Mouse (Mus musculus) stomach, postnatal 0 days (tissue): Measurements from ENCODE around the gene Clec4n. TPM values are rescaled to one million over a fixed set of nuclear protein-coding genes. Genes with fewer than 3 reads are reported as not detected.
"Not testable (repeated sequence)": the region's sequence is repeated elsewhere in the genome, so short reads cannot be mapped to it uniquely, and the experiment has no call there.

Experiments
- ATAC-seq: fragments of 200-750 bp; cut with Nextera tagmentation; 2 replicates; pipeline ENCODE4 v1.8.0; 2017; ENCODE audit not compliant: low FRiP score, low TSS enrichment
- DNase-seq: peaks from one replicate; pipeline ENCODE4 v3.0.0-alpha.2; 2016; ENCODE audit warnings: low spot score
- H3K27ac ChIP-seq: fragments of 300-500 bp; sonication (generic); replicated peaks from 2 replicates; pipeline ENCODE4 v1.5.1; 2014; ENCODE audit warnings: mild to moderate bottlenecking, control low read depth
- H3K27me3 ChIP-seq: fragments of 300-500 bp; sonication (generic); 2 replicates; pipeline ENCODE4 v1.6.1; 2014; ENCODE audit warnings: low read length; ENCODE audit not compliant: control insufficient read depth, insufficient read depth
- H3K36me3 ChIP-seq: fragments of 300-500 bp; sonication (generic); 2 replicates; pipeline ENCODE4 v1.6.1; 2014; ENCODE audit warnings: low read length, mixed read lengths; ENCODE audit not compliant: control insufficient read depth, insufficient read depth
- H3K4me1 ChIP-seq: fragments of 300-500 bp; sonication (generic); replicated peaks from 2 replicates; pipeline ENCODE4 v1.6.1; 2014; ENCODE audit warnings: antibody characterized with exemption; ENCODE audit not compliant: control insufficient read depth, insufficient read depth
- H3K4me2 ChIP-seq: fragments of 300-500 bp; sonication (generic); replicated peaks from 2 replicates; pipeline ENCODE4 v1.6.1; 2014; ENCODE audit warnings: low read depth, mild to moderate bottlenecking, control low read depth, moderate library complexity
- H3K4me3 ChIP-seq: fragments of 300-500 bp; sonication (generic); 2 replicates; pipeline ENCODE4 v1.5.1; 2014; ENCODE audit warnings: low read depth, low read length, control low read depth
- H3K9ac ChIP-seq: fragments of 300-500 bp; sonication (generic); 2 replicates; pipeline ENCODE4 v1.6.1; 2014; ENCODE audit warnings: mild to moderate bottlenecking, low read length, control low read depth, mixed read lengths
- H3K9me3 ChIP-seq: fragments of 300-500 bp; sonication (generic); 2 replicates; pipeline ENCODE4 v1.6.1; 2016; ENCODE audit warnings: low read length; ENCODE audit not compliant: control insufficient read depth
- CTCF ChIP-seq: IDR thresholded peaks from 2 replicates; pipeline ENCODE4 v1.5.1; 2016; ENCODE audit warnings: antibody characterized with exemption, low read depth, mild to moderate bottlenecking, moderate library complexity
- EP300 ChIP-seq: optimal IDR thresholded peaks from 2 replicates; pipeline ENCODE3; 2016; ENCODE audit warnings: antibody characterized with exemption
- WGBS: fragments of 180-500 bp; shearing (Covaris S2); extraction: QIAGEN DNeasy Blood & Tissue Kit; methylation state at CpG from one replicate; pipeline ENCODE4 v1.1.7; 2014; 5-methylcytosine and 5-hydroxymethylcytosine counted together
- polyA plus RNA-seq: library from polyadenylated mRNA; unstranded; fragments of >200 nt; fragmentation: Nextera tagmentation; extraction: Ambion mirVana; gene quantifications from 2 replicates; pipeline ENCODE4 v1.2.1, GENCODE M21; 2015

The Clec4n gene
- 6.1 and 6.4 TPM in 2 replicates for polyA plus RNA-seq

DNA sequence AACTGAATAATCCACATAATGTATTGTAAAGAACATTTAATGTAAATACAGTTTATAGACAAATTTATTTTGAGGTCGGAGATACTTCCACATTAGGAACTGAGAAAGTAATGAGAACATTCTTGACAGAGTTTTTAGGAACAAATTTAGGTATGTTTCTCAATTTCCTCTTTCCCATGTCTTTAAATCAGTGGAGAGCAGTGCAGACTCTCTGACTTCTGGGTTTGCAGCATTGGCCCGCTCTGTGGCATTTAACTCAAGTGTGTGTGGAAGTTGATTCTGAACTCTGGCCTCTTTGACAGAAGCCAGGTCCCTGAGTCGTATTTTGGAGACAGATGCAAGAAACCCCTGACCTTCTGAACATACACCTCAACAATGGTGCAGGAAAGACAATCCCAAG is at the start of gene Clec4n:
Clec4n (plus strand) TSS at position 200 of the 400 bp plus-strand sequence.
- no peak for DNase-seq
- Histone ChIP-seq H3K9ac (no peak within 1 kb of the TSS), H3K27me3 (no peaks in the 10 kb centered on the region), H3K9me3 (no peaks in the 10 kb centered on the region), H3K27ac (no peak within 1 kb of the TSS), H3K4me1 (no peaks in the 10 kb centered on the region), H3K4me2 (no peak within 1 kb of the TSS), H3K4me3 (no peak within 1 kb of the TSS), H3K36me3 (no peaks in the 10 kb centered on the region)
- no peak for ATAC-seq
- TF ChIP-seq CTCF (no peak), EP300 (no peak)
- 60% methylated on average over 3 of the region's 3 CpGs for WGBS

DNA sequence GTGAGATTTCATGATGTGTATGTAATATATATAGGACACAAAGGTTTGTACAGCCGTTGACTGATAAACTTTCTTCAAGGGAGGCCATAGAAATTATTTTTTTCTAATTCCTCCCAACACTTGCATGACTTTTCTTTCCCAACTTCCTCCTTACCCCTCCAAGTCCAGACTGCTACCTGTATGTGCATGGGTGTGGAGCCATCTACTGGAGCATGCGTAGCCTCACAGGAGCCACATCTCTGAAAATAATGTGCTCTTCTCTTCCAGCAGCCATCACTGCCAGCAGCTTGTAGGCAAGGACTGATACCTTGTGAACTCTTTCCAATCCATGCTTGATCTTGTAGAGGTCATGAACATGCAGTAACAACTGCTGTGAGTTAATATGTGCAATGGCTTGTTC is 44.8 kb upstream of the Clec4n start:
- not testable (repeated sequence) for H3K4me1 ChIP-seq, H3K4me2 ChIP-seq, H3K4me3 ChIP-seq, DNase-seq, H3K27me3 ChIP-seq, H3K36me3 ChIP-seq, H3K9me3 ChIP-seq, H3K27ac ChIP-seq, ATAC-seq, H3K9ac ChIP-seq
- TF ChIP-seq CTCF = peak; percentile 48
- 64% methylated on average over 2 of the region's 2 CpGs for WGBS

DNA sequence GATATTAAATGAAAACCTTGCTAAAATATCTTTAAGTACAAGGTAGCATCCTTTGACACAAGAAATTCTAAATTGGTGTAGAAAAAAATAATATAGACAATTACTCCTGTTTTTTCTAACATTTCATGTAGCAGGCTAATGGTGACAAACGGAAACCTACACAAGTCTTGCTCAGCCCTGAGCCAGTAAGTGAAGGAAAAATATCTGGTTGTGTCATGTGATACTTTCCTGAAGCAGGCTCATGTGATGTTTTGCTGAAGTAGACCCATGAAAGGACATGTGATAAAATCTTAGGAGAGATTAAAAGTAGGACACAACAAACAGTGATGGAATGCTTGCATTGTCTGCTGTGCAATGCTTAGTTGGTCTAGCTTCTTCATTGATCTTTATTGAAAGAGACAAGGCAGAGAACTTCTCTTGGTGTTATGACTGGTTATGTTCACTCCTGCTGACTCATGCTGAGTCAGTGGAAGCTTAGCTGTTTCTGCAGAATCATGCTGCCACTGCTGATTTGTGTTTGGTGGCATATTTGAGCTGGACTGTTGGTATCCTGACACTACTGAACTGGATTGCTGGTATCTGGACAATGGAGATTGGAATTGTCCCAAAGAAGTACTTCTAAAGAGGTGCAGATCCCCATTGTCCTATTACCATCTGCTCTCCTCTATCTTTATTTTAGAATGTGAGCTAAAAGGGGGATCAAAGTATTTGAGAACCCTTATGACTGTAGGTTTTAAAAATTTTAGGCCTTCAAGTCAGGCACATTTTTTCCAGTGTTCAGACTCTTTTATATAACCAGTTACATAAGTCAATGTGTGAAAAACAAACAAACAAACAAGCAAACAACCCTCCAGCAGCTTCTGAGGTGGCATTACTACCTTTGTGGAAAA is 22.2 kb upstream of the Clec4n start:
- Histone ChIP-seq H3K27ac (no peak overlapping the region), H3K4me3 (no peak overlapping the region), H3K27me3 (no peaks in the 10 kb centered on the region), H3K4me2 (no peak overlapping the region), H3K9ac (no peak overlapping the region), H3K4me1 (no peaks in the 10 kb centered on the region), H3K36me3 (no peaks in the 10 kb centered on the region), H3K9me3 (no peaks in the 10 kb centered on the region)
- no peak for ATAC-seq
- no peak for DNase-seq
- TF ChIP-seq EP300 (no peak), CTCF (no peak)
- WGBS = 77% methylated on average over 1 of the region's 1 CpGs

DNA sequence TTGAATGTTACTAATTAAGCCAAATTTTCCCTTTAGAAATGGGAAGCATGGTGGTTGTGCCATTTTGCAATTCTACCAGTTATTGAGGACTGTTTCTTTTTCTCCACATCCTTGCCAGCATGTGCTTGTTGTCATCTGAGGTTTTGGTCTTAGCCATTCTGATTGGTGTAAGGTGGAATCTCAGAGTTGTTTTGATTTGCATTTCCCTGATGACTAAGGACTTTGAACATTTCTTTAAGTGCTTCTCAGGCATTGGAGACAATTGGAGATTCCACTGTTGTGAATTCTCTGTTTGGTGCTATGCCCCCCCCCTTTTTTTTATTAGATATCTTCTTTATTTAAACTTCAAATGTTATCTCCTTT is 21.6 kb upstream of the Clec4n start:
- not testable (repeated sequence) for H3K4me2 ChIP-seq, H3K4me3 ChIP-seq, H3K9me3 ChIP-seq, DNase-seq, ATAC-seq, H3K27me3 ChIP-seq, H3K4me1 ChIP-seq, H3K36me3 ChIP-seq, H3K27ac ChIP-seq, H3K9ac ChIP-seq

DNA sequence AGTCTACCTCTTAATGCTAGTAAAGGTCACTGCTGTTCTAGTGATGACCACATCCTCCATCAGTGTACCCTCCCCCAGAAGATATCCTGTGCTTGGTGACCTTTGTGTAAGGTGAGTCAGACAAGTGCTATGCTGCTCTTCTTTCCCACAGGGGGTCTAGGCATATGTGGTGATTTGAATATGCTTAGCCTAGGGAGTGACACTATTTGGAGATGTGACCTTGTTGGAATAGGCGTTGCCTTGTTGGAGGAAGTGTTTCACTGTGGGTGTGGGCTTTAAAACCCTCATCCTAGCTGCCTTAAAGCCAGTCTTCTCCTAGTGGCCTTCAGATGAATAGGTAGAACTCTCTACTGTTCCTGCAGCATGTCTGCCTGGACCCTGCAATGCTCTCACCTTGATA is 17.9 kb upstream of the Clec4n start:
- Histone ChIP-seq H3K27ac (no peak overlapping the region), H3K36me3 (no peaks in the 10 kb centered on the region), H3K9ac (no peak overlapping the region), H3K27me3 (no peaks in the 10 kb centered on the region), H3K4me3 (no peak overlapping the region), H3K4me2 (no peak overlapping the region), H3K9me3 (no peaks in the 10 kb centered on the region), H3K4me1 (no peaks in the 10 kb centered on the region)
- DNase-seq (no peak), ATAC-seq (no peak)
- TF ChIP-seq EP300 = no peak
- no peak for TF ChIP-seq CTCF
- 82% methylated on average over 1 of the region's 1 CpGs for WGBS

DNA sequence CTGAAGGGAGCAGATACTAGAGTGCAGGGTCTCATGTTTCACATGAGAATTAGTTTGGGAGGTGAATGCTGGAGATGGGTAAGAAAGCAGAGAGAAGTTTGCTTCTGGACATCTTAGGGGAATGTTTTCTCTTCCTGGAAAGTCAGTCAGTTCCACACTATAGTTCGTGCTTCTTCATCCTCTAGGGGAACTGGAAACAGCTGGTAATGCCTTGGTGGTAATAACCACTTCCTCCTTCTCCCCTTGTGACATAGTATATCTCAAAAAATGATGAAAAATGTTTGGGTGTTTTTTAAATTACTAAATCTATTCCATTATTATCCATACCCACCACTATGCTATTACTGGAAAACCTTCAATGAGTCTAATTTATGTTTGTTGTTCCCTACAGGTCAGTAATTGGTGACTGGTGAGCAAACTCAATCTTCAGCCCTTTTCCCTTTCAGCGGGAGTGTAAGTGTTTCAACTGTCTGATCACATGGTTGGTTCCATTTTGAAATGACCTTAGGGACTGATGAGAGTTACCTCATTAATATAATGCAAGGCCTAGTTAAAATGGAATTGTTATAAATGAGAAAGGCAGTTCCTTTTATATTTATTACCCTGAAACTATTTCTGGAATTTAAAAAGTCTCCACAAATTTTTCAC is 2.0 kb upstream of the Clec4n start:
- no peak for ATAC-seq
- Histone ChIP-seq H3K27ac (no peak overlapping the region), H3K36me3 (no peaks in the 10 kb centered on the region), H3K9ac (no peak overlapping the region), H3K27me3 (no peaks in the 10 kb centered on the region), H3K4me3 (no peak overlapping the region), H3K4me2 (no peak overlapping the region), H3K4me1 (no peaks in the 10 kb centered on the region), H3K9me3 (no peaks in the 10 kb centered on the region)
- 51% methylated on average over 2 of the region's 2 CpGs for WGBS
- TF ChIP-seq EP300 (no peak), CTCF (no peak)
- DNase-seq = no peak
